In genomic region chrX:105670531-105670930, GRCm38 (mm10) we compare ENCODE assay signal across 16 mouse cellular contexts.
"Had no signal": no experiment of that assay in that cellular context is flagged by ENCODE, and none has a peak within 500 bp of the region (broad histone marks: within the 10 kb centered on the region; RNA-seq: fewer than 3 reads in every experiment).

No protein-coding gene starts in this region.

- H3K9ac ChIP-seq: limb, embryonic 12.5 days; limb, embryonic 15.5 days; liver, embryonic 14.5 days; liver, postnatal 0 days; lung, embryonic 14.5 days had no signal

- H3K27ac ChIP-seq: limb, embryonic 12.5 days; limb, embryonic 15.5 days; liver, embryonic 14.5 days had no signal

- DNase-seq: kidney, postnatal 14 days; kidney, postnatal 4 days; left cerebral cortex, postnatal 4 days; liver, postnatal 0 days; lung, embryonic 14.5 days; lung, postnatal 36 days; midbrain, embryonic 14.5 days; thymus, adult 18-20 months; thymus, postnatal 36 days had no signal

- H3K4me3 ChIP-seq: limb, embryonic 12.5 days; limb, embryonic 15.5 days; megakaryocyte, embryonic 14.5 days had no signal

- H3K9me3 ChIP-seq: limb, embryonic 12.5 days; limb, embryonic 15.5 days; megakaryocyte, embryonic 14.5 days had no signal

- ATAC-seq: liver, postnatal 0 days; lung, postnatal 0 days had no signal

- H3K4me1 ChIP-seq: limb, embryonic 12.5 days; limb, embryonic 15.5 days; megakaryocyte, embryonic 14.5 days had no signal

- H3K4me2 ChIP-seq: limb, embryonic 12.5 days; limb, embryonic 15.5 days; liver, embryonic 11.5 days; lung, embryonic 14.5 days; midbrain, embryonic 11.5 days had no signal

- H3K36me3 ChIP-seq: limb, embryonic 12.5 days; limb, embryonic 15.5 days had no signal
